Mouse (Mus musculus): Measurements from ENCODE around the gene B4galt3.
"Not testable (repeated sequence)": the region's sequence is repeated elsewhere in the genome, so short reads cannot be mapped to it uniquely, and the experiment has no call there.

Gene B4galt3

DNA sequence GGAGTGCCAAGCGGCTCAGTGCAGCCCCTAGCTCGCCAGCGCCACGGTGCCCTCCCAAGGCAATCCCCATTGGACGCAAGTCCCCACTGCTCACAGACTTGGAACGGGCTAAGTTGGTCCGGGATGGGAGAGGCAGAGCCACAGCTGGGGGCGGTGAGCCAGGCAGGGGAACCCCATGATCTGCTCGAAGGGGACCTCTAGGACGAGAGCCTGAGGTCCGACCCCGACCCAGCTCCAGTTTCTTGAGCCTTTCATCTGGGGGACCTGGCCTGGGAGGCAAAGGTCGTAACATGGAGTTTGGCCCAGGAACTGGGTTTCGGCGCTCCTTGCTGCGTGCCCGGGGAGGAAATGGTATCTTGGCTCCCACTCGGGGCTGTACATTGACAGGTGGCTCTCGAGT lies 16.4 kb downstream of the B4galt3 start:
- no peak for DNase-seq

DNA sequence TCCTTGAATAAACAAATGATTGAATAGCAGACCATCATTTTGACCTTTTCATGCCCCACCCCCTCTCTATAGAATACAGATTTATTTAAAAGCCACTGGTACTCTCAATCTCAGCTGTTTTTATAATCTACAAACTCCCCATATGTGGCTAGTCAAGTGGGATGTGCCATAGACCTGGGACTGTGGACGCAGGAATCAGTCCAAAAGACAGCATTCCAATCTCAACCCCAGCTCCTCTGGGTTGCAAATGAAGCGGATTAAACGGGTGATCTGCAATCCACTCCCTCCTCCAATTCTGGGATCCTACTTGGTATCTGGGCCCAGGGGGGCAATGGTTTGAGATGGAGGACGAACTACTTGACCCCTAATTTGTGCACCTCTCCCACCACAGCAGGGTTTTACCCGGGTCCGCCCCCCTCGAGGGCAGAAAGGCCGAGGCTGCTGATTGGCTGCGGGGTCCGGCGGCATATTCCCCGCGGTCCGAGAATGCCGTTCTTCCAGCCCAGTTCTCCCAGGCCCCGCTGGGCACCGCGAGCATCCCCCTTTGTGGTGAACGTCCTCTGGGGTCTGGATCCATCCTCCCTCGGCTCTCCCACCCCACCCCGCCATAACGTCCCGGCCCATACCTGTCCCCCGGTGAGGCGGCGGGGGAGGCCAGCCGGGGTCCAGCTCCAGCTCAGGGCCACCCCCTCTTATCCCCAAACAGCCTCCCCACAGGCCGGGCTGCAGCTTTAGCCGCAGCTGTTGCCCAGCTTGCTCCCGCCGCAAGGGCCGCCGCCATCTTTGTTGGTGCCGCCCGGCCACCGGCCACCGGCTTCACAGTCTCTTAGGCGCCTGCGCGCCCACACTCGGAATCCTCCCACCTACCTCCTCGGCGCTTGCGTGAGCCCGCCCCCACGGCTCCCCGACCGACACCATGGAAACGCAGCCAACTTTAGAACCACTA lies 17.3 kb downstream of the B4galt3 start, which contains the start of gene Usp21:
Gene Usp21 (minus strand): TSS at position 856 of the 946 bp plus-strand sequence.
- peak; percentile 93 for DNase-seq

- DNase-seq, result no peak
Measured at GRCm38 (mm10) chr1:171288328-171288727, 18.2 kb downstream of the B4galt3 start.

GRCm38 (mm10) chr1:171293351-171293750 lies 23.2 kb downstream of the B4galt3 start:
- no peak for DNase-seq

DNA sequence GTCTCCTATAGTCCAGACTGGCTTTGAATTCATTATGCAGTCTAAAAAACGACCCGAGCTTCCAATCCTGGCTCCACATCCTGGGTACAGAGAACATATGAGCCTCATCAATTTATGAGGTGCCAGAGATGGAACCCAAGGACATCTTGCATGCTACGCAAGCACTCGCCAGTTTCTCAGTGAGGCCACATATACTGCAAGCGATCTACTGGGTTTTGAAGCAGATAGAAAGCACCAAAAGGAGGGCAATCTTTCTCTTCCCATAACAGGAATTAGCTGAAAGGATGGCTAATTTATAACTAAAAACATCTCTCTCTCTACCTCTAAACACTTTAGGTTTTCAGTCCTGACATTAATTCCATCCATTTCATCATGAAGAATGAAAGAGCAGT lies 23.8 kb downstream of the B4galt3 start:
- DNase-seq, result no peak

GRCm38 (mm10) chr1:171294298-171295062 lies 24.4 kb downstream of the B4galt3 start, which contains the start of gene Ufc1:
Gene Ufc1 (minus strand): TSS chr1:171295024.
- peak; percentile 89 for DNase-seq

DNA sequence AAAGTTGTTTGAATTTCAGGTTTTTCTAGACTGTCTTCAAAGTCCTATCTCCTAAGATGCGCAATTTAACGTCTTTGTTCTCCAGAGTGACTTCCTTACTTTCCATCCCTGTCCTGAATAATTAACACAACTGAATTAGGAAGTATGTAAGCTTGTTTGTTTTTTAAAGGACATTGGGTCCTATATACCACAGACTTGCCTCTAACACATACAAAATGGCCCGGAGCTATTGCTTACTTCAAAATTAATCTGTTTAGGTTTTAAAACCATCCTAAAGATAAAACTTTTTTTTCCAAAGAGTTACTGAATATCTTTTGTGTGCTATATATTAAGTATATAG lies 24.9 kb downstream of the B4galt3 start:
- DNase-seq, result no peak

DNA sequence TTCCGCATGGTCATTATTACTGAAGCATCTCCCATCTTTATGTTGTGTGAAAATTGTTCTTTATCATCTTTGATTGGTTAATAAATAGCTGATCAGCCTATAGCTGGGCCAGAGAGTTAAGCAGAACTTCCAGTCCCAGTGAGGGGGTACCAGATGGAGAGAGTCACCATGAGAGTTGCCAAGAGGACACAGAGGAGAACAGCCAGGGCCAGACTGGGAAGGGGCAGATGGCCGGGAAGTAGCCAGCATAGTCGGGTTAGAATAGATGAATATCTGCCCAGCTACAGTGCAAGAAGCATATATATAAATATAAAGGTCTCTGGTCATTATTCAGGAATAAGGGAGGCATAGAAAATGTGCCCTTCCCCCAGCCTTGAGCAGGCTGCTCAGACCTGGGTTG lies 28.1 kb downstream of the B4galt3 start:
- no peak for DNase-seq

DNA sequence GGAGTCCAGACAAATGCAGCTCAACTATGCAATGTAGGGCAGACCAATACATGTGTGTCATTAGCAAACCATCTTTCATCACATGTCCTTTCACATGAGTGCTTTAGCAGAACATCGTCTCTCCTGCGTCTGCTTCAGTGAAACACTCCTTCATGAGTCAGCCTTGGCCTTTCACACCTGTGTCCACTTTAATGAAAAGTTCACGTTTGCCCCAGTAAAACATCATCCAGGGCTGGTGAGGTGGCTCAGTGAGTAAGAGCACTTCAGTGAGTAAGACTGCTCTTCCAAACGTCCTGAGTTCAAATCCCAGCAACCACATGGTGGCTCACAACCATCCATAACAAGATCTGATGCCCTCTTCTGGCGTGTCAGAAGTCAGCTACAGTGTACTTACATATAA lies 36.0 kb downstream of the B4galt3 start:
- DNase-seq, result not testable (repeated sequence)

DNA sequence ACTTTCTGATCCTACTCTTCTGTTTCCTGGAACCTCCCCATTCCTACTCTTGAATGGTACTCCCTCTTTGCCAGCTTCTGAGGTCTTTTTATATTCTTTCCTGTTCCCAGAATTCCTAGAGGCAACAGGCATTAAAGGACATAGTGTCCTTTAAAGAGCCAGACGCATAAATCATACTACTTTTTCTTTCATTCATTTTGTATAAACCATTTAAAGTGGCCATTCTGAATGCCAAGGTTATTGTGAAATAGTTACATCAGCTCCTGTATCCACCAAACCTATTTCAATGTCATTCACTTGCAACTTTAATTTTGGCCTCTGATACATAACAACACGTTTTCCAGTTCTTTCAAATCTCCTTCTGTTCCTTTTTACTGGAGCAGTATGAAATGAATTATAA lies 39.2 kb downstream of the B4galt3 start:
- DNase-seq, result no peak

DNA sequence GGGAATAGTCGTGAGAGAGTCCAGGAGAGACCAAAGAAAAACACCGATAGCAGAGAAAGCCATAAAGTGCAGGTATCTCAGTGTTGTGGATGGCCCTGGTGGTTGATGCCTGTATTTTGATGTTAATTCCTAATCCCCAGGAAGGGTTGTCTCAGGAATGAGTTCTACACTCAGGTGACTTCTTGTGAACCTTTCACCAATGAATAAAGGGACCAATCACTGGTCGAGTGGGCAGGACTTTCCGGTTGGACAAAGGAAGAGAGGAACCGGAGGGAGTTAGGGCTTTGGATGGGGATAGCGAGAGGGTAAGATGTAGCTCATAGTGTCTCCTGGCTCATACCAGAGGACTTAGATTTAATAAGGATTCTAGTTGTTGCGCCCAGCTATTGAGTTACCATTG lies 49.6 kb downstream of the B4galt3 start:
- DNase-seq, result peak; percentile 39

DNA sequence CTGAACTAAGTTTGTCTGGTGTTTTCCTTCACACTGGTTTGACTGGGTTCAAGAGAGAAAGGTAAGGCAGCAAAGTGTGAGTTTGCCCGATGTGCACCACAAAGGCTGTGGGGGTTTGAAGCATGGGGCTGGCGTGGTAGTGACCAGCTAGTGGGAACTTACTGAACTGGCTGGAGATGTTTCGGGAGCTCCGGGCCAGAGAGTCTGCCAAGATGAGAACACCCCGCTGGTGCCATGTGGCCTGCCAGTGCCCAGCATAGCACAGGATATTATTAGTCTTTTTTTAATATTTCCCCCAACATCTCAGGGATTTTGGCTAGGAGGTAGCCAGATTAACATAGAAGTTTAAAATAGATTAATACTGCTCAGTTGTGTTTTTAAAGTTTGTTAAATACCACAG lies 50.0 kb downstream of the B4galt3 start:
- DNase-seq, result no peak

DNA sequence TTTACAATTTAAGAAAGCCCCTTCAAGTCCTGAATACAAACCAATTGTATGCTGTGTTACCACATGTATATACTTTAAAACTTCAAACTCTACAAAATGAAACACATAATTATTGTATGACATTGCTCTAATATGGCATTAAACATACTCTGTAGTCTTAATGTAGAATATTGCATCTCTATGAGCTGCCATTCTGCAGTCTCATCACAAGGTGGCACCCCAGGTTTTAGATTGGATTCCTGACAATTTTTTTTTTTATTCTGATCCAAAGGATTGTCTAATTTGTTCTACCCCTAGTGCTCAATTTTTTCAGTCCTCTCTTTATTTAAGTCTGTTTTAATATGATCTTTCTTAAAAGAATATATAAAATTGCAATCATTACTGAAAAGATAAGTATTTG lies 51.3 kb downstream of the B4galt3 start:
- DNase-seq, result no peak

GRCm38 (mm10) chr1:171322012-171322411 lies 51.9 kb downstream of the B4galt3 start:
- peak; percentile 62 for DNase-seq

GRCm38 (mm10) chr1:171325571-171325970 lies 55.4 kb downstream of the B4galt3 start:
- DNase-seq, result no peak
